Mouse (Mus musculus) cortical plate, adult 2 months (tissue): ENCODE measurements around the gene Dzank1. TPM values are rescaled to one million over a fixed set of nuclear protein-coding genes. Genes with fewer than 3 reads are reported as not detected.

Experiments used
- H3K27ac ChIP-seq: fragments of 200-500 bp; 2 replicates; pipeline ENCODE4 v1.5.1; 2012; ENCODE audit warnings: low read length, control low read depth, inconsistent platforms; ENCODE audit not compliant: insufficient read depth
- H3K4me1 ChIP-seq: fragments of 200-500 bp; 2 replicates; pipeline ENCODE4 v1.6.1; 2011; ENCODE audit warnings: low read length; ENCODE audit not compliant: control insufficient read depth, insufficient read depth
- H3K4me3 ChIP-seq: fragments of 200-500 bp; 2 replicates; pipeline ENCODE4 v1.5.1; 2011; ENCODE audit warnings: mild to moderate bottlenecking, low read length, control low read depth; ENCODE audit not compliant: insufficient read depth
- CTCF ChIP-seq: fragments of 200-500 bp; IDR thresholded peaks from 2 replicates; pipeline ENCODE4 v1.5.1; 2011; ENCODE audit warnings: mild to moderate bottlenecking, control low read depth, low read length; ENCODE audit not compliant: insufficient read depth; ENCODE audit errors: extremely low read depth
- POLR2A ChIP-seq: fragments of 200-500 bp; IDR thresholded peaks from 2 replicates; pipeline ENCODE4 v1.6.1; 2011; ENCODE audit warnings: mild to moderate bottlenecking, low read length, control low read depth; ENCODE audit not compliant: insufficient read depth; ENCODE audit errors: extremely low read depth
- polyA plus RNA-seq: library from polyadenylated mRNA; depleted of rRNA; stranded (reverse); fragments of >200 nt; gene quantifications from 2 replicates; pipeline ENCODE4 v1.2.3, GENCODE M21; 2012

Gene Dzank1
- polyA plus RNA-seq, 1 experiment = 79.8 TPM

DNA sequence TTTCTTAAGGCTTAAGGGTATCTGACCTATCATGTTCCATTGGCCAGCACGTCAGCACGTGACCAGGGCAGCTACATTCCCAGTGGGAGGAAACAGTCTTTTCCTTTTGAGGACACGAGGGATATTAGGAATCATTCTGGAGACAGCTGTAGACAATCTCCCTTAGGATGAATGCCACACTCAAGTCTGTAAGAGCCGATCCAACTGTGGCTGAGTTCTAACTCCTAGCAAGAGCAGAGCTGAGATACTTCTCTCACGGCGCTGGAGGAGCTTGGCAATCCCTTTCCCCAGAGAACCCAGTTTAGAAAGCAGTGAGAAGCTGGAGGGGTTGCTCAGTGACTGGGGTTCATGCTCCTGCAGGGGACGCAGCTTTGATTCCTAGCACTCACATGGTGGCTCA is 41.8 kb downstream of the Dzank1 start:
- Histone ChIP-seq H3K4me3 (no peak overlapping the region), H3K27ac (no peak overlapping the region), H3K4me1 (0 out of 2 replicates have a peak, but pooled peaks cover 2% of the 10 kb centered on the region)
- TF ChIP-seq POLR2A = no peak
- TF ChIP-seq CTCF = no peak

DNA sequence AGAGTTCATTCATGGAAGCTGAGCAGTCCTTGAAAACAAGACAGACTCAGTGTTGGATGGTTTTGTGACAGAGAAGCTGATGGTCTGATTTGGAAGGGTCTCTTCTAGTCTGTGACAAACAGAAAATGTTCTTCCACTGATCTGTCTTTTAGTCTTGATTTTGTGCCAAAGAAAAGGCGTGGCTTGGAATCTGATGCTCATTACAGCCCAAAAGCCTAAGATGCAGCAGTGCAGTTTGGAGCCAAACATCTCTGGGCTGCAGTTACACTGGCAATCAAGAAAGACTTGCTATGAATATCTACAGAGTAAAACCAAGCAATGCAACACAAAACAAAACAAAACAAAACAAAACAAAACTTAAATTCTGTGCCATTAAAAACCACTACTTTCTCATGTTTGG is 43.1 kb downstream of the Dzank1 start:
- Histone ChIP-seq H3K4me3 (no peak overlapping the region), H3K27ac (no peak overlapping the region), H3K4me1 (peaks cover 3% of the 10 kb centered on the region)
- TF ChIP-seq POLR2A (no peak), CTCF (no peak)

GRCm38 (mm10) chr2:144479421-144479820 is 47.8 kb downstream of the Dzank1 start:
- H3K4me1 ChIP-seq = peaks cover 5% of the 10 kb centered on the region
- no peak for TF ChIP-seq CTCF
- TF ChIP-seq POLR2A = no peak
- H3K4me3 ChIP-seq = no peak overlapping the region
- H3K27ac ChIP-seq = no peak overlapping the region

GRCm38 (mm10) chr2:144467203-144467602 is 60.0 kb downstream of the Dzank1 start:
- peaks cover 13% of the 10 kb centered on the region for H3K4me1 ChIP-seq
- no peak overlapping the region for H3K27ac ChIP-seq
- TF ChIP-seq CTCF (peak; percentile 20; the same call in 1 of the 2 replicates), POLR2A (no peak)
- no peak overlapping the region for H3K4me3 ChIP-seq

DNA sequence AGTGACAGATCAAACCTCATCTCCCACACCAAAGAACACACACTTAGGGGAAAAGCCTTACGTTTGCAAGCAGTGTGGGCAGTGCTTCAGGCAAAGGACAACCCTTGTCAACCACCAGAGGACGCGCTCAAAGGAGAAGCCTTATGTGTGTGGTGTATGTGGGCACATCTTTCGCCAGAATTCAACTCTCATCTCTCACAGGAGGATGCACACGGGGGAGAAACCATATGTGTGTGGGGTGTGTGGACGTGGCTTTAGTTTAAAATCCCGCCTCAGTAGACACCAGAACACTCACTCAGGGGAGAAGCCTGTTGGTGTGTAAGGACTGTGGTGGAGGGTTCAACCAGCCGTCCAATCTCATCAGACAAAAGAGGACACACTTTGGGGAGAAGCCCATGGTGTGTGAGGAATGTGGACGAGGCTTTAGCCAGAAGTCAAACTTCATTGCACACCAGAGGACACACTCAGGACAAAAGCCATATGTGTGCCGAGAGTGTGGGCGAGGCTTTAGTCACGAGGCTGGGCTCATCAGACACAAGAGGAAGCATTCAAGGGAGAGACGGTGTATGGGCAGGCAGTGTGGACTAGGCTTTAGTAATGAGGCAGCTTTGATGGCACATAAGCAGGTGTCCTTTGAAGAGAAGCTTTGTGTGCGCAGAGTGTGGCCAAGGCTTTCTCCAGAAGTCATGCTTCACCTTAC is 61.2 kb downstream of the Dzank1 start:
- H3K4me1 ChIP-seq = peaks cover 13% of the 10 kb centered on the region
- TF ChIP-seq POLR2A = no peak
- TF ChIP-seq CTCF = no peak
- peak overlapping the region; percentile 68 for H3K27ac ChIP-seq
- no peak overlapping the region for H3K4me3 ChIP-seq

DNA sequence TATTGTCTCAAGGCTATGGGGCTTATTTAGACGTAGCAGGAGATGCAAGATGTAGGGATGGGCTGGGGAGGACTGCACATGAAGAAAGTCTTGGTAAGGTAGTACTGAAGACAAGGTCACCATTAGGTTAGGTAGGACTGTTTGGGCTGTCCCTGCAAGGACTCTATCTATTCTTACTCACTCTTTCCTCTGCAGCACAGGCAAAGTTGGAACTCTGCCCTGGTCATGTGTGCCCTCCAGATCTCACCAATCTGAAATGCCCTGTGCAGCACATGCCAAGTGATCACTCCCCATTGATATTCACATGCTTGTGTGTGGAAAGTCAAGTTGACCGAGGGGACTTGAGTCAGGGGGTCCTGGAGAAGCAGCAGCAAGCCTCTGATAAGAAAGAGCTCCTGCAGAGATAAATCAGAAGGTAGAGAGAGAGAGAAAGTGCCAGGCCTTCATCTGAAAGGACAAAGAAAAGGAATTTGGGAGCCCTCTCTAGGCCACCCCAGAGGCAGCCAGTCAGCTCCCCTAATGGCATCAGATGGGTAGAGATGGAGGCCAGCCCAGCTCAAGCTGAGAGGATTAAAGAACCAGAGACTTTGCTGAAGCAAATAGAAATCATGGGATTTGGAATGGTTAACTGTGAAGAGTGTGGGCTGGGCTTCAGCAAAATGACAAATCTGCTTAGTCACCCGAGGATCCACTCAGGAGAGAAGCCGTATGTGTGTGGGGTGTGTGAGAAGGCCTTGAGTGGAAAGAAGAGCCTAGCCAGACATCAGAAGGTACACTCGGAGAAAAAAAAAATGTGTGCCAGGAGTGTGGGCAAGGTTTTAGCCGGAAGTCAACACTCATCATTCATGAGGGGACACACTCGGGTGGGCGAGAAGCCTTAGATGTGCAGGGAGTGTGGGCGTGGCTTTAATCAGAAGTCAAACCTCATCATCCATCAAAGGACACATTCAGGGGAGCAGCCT is 62.1 kb downstream of the Dzank1 start:
- no peak overlapping the region for H3K4me3 ChIP-seq
- H3K4me1 ChIP-seq = peaks cover 13% of the 10 kb centered on the region
- TF ChIP-seq CTCF = no peak
- TF ChIP-seq POLR2A = no peak
- H3K27ac ChIP-seq = peak overlapping the region; percentile 78

GRCm38 (mm10) chr2:144464182-144464581 is 63.0 kb downstream of the Dzank1 start:
- Histone ChIP-seq H3K27ac (peak overlapping the region; percentile 78; the same call in 1 of the 2 replicates), H3K4me1 (peaks cover 13% of the 10 kb centered on the region), H3K4me3 (no peak overlapping the region)
- TF ChIP-seq POLR2A = no peak
- no peak for TF ChIP-seq CTCF

- peak; percentile 63; the same call in 1 of the 2 replicates for TF ChIP-seq POLR2A
- TF ChIP-seq CTCF = no peak
- Histone ChIP-seq H3K4me1 (peaks cover under 1% of the 10 kb centered on the region), H3K4me3 (peak overlapping the region; percentile 60), H3K27ac (no peak overlapping the region)
Measured at GRCm38 (mm10) chr2:144458975-144459754, 68.0 kb downstream of the Dzank1 start.

DNA sequence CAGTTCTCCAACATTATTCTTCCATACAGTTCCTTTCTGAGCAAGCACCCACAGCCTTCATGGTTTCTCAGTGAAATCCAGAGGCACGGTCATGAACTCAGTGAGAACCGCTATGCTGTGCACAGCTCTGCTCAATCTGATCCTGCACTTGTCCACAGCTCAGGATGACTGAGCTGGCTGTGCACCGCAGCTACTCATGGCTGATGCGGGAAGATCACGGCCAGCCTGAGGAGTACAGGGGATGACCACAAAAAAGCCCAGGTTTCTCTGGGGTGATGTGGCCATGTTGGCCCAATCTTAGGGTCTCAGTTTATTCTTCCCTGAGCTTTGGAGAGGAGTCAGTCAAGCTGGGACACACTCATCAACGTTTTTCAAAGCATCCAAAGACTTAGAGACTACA is 68.9 kb downstream of the Dzank1 start:
- Histone ChIP-seq H3K4me1 (no peaks in the 10 kb centered on the region), H3K27ac (no peak overlapping the region), H3K4me3 (peak overlapping the region; percentile 60; the same call in 1 of the 2 replicates)
- TF ChIP-seq POLR2A = no peak
- no peak for TF ChIP-seq CTCF
